Mouse (Mus musculus) natural killer cell, adult 2 months (primary cell): Measurements from ENCODE around the gene Cabin1.

Experiments
- DNase-seq, 2 experiments: peaks; one replicate each; pipeline ENCODE4 v3.0.0; 2022; ENCODE audit warnings: low spot score in 2 of 2

Gene Cabin1

DNA sequence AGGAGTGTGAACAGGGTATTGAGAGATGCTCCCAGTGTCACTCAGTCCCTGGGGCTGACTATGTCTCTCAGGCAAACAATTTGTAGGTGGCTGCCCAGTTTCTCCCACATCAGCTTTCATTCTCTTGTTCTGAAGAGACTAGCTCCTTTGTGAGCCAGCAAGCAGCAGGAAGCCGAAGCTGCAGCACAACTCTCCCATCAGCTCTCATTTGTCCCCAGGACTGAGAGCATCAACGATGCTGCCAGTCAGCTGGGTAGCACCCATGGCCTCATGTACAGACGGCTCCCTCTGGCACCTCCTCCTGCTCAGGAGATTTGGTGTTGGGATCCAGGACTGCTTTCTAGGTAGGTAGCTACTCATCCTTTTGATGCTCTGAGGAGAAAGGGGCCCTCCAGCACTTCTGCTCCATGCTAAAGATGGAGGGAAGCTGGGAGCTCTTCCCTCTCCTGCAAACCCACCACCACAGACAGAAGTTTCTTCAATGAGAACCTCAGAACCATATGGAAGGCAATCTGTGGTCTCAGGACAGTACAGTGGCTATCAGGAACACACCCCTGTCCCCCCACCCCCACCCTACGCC is 97.6 kb downstream of the Cabin1 start:
- DNase-seq, result no peak

DNA sequence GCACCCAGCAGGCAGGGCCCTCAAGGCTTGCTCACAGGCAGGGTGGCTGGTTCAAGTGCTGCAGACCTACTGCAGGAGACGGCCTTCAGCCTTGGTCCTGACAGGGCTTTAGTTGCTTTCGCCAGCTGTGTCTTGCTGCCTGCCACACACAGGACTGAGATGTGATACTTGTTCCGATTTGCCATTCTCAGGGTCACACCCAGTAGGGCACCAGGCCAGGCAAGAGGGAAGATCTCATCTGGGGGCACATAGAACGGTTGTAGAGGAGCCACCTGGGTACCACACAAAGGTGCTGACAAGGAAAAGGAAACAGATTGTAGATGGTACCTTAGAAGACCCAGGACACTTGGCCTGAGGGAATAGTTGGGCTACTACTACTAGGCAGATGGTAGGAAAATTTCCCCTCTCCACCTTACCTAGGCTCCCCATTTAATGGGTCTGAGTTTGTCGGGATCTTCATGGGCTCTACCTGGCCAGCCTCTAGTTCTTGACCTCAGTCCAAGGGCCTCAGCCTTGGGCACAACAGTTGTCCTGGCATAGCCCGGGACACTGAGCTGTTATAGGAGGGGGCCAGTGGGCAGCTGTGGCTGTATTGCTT is 99.4 kb downstream of the Cabin1 start:
- no peak for DNase-seq

DNA sequence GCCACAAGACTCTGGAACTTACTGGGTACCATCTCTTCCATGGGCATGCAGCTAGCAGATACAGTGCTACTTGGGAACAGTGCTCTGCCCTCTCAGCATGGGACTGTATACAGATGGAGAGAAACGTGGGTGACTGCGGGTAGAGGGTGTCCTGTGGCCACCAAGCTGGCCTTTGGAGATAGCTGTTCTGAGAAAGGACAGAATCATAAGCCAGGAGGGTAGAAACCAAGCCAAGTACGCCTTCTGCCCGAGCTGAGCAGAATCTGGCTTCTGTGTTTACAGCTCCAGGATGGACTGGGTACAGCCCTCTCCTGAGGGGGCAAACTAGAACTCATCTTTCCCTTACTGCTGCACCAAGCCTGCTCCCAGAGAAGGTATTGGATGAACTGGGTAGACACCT is 101.6 kb downstream of the Cabin1 start:
- DNase-seq, result no peak

DNA sequence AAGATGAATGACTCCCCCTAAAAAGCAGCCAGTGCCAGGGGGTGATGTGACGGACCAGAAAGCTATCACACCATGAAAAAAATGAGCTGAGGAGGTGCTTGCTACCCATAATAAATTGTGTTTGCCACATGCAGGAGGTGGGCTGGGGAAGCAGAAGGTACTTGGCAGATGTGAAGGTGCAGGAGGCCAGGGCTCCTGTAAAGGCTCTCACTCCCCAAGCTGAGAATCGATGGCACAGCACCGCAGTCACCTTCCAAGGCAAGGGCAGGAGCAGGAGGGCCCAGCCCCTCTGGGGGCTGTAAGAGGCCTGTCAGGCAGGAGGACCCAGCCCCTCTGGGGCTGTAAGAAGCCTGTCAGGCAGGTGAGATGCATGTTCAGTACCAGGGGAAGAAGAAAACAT is 102.3 kb downstream of the Cabin1 start:
- no peak for DNase-seq

DNA sequence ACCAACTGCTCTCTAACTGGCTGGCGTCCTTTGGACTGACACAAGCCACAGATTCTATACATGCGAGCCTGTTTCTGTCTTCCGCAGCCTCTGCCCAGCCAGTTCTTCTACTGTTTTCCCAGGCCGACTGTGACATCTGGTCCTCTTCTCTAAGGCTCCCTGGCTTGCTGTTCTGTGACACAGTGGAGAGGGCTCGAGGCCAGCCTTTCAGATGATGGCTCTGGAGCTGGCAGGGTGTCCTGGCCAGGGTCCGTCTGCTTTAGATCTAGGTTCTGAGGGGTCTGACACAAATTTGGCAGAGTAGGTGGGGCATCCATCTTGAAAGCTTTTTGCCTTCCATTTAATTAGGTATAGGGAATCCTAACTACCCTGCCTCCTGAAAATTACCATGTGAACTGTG is 102.8 kb downstream of the Cabin1 start:
- DNase-seq, result no peak

DNA sequence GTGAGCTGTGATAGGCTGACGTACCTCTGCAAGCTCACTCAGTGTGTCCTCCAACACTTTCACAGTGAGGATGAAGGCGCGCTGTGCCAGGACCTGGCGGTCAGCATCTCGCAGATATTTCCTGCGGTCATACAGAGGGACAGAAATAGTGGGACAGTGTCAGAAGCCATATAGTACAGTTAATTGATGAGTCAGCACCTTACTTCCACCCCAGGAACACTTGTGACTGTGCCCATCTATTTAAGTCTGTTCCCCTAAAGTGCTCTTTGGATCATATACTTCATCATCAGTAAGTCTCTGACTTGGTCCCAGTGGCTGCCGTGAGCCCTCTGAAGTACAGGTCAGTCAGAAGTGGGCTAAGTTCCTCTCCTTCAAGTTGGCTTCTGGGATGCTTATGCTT is 106.4 kb downstream of the Cabin1 start:
- DNase-seq, result no peak

DNA sequence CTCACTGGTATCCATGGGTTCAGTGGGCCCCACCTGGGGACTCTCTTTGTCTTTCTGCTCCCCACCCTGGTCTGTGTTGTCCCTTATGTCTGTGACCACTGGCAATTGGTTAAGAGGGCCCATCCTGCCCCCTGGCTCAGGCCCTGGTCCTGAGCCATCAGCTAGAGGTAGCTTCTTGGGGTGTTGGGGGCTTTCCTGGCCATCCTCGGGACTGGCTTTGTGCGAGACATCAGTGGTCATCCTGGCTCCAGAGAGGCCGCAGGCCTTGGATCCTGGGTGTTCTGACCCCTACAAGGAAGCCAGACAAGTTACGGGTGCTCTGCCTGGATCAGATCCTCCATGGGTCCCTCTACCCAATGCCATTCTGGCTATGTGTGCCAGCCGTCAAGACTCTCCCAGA is 107.0 kb downstream of the Cabin1 start:
- no peak for DNase-seq

DNA sequence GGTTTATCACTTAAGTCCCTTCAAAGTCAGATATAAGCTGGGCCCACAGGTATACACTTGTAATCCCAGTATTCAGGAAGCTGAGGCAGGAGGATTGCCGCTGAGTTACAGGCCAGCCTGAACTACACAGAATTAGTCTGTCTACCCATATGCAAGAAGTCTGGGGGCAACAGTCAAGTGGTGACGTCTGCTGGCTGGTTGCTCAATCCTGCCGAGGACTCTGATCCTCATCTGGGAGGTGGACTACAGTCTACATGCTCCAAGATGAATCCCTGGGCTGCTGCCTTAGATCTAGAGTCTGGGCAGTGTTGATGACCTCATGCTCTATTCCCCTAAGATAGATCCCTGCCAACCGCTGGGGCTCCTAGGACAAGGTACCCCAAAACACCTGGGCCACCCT is 110.1 kb downstream of the Cabin1 start:
- no peak for DNase-seq

DNA sequence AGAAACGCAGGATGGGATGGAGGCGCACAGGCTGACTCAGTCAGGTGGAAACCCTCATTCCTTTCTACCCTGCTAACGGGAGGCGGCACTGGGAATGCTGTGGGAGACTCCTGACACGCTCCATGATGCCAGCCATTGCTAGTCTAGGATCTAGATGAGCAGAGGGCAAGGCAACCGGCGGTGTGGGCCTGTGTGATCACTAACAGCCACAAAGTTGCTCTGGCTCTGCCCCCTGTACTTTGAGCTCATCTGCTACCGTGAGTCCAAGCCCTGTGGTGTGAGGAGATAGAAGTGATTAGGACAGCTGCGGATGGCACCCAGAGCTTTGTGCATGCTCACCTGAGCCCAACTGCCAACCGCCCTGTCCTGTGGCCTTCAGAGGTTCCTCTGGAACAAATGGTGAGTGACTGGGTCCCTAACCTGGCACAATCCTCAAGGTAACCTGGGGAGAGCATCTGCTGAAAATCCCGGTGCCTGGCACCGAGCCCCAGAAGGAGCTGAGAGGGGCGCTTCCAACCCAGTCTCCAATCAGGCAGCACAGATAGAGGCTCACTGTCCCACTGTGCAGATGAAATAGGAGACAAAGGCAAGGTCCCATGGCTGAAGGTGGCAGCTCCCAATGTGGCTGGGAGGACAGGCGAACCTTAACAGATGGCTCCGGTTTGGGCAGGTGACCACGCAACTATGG is 112.6 kb downstream of the Cabin1 start:
- no peak for DNase-seq

DNA sequence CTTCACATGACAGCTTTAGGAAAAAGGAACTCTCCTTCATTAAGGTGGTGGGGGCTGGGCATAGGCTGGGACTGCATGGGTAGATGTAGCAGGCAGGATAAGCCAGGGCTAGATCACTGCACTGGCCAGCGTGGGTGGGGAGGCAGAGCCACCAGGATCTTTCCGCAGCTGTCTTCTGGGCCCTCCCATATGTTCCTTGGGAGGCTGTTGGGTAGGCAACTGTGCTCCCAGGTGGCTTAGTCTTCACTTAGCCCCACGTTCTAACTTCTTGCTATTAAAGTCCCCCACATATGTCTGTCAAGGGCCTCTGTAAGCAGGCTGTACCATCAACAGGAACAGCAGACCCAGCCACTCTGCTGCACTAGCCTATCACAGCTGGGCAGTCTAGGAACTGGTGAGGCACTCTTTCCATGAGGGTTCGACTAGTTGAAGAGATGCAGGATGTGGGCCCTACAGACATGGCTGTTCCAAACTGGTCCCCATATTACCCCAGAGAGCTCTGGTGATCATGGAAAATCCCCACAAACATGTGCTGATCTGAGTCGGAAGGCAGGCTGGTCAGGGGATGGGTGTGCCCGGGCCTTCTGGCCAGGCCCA is 113.7 kb downstream of the Cabin1 start:
- no peak for DNase-seq

DNA sequence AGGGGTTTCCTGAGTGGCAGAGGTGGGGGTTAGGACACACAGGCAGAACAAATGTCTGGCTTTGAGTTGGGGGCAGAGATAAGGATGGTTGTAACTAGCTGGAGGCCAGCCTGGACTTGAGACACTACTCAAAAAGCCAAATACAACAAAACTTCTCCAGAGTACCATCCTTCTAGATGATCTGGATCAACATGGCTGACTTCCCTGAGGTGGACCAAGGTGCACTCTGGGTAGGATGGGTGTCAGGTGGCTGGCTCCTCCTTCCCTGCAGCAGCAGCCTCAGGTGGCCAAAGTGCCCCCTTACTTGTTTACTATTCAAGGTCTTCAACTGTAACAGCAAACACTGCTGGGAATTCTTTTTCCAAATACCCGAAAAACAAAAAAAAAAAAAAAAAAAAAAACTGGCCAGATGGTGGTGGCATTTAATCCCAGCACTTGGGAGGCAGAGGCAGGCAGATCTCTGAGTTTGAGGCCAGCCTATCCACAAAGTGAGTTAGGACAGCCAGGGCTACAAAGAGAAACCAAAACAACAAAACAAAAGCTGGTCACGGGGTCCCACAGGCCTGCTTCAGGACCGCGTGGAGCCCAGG is 114.6 kb downstream of the Cabin1 start:
- DNase-seq, result no peak

DNA sequence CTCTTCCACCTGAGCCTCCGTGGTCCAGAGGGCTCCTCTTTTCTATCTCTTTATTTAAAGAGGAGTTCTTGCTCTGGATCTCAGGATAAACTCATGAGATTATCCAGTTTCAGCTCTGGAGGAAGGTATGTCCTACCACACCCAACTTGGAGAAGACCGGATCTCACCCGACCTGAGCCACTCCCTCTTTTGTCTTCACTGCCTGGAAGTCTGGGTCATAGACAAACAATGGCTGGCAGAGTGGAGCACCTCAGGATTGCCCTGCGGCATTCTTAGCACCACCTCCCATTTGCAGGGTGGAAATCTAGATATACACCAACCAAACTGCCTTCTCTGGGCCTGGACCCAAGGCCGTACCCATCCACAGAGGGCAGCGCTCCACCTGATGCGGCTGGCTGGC is 115.1 kb downstream of the Cabin1 start:
- no peak for DNase-seq

DNA sequence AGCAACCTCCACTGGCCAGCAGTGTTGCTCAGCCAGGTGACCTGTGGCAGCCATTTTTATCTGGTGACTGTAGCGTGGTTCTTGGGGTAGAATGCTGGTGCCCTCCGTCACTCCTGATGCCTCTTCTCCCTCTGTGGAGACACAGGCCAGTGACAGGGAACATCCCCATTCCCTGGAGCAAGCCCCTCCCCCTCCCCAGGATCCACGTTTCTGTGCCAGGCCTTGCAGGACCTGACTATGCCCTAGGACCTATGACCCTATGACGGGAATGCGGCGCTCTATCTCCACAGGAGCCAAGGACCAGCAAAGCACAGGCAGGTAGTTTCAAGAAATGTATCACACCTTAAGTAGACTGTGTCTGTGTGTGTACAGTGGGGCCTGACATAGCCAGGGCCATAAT is 116.0 kb downstream of the Cabin1 start:
- DNase-seq, result no peak

DNA sequence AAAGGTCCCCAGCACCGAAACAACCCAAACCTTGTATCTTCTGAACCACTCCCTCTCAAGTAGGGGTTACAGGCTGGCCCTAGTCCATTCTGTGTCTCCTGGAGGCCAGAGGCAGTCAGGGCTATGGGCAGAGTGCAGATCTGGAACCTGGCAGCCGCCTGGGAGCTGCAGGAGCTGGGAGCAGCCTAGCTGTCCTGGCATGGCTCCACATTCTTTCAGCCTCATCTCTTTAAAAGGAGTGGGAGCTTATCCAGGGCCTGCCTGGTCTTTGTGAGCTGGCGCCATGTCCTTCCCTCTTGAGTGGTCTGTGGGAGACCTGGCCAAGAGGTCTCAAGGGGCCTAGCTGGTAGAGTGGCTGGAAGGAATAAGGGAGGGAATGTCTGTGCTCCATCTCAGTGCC is 116.8 kb downstream of the Cabin1 start:
- DNase-seq, result no peak

DNA sequence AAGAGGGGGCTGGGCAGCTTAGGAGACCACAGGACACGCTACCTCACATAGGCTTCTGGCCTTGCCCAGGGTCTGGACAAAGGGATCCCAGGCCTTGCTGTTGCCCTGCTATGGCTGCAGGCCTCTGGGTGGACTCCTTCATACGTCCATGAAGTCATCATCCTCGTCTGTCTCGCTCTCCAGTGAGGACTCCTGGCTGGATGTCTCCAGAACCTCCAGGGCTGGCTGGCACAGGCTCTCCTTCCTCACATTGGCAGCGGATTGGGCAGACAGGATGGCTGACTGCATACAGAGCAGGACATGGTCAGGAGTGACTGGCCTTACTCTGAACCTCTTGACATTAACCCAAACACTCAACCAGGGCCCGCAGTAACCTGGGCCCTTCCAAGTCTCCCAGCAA is 117.7 kb downstream of the Cabin1 start:
- no peak for DNase-seq

DNA sequence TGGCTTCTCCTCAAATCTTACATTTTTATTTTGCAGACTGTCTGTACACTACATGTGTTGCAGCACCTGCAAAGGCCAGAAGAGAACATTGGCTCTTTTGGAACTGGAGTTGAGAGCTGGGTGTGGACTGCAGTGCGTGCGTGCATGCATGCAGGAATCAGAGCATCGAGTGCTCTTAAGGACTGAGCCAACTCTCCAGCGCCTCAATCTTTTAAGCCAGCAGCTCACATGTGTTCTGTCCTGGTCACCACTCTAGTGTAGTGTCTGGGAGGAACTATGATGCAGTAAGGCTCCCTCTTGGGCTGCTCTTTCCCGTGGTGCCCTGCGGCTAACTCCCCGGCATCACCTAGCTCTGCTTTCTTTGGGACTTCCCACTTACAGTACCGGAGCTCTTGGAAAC is 118.5 kb downstream of the Cabin1 start:
- DNase-seq, result no peak

DNA sequence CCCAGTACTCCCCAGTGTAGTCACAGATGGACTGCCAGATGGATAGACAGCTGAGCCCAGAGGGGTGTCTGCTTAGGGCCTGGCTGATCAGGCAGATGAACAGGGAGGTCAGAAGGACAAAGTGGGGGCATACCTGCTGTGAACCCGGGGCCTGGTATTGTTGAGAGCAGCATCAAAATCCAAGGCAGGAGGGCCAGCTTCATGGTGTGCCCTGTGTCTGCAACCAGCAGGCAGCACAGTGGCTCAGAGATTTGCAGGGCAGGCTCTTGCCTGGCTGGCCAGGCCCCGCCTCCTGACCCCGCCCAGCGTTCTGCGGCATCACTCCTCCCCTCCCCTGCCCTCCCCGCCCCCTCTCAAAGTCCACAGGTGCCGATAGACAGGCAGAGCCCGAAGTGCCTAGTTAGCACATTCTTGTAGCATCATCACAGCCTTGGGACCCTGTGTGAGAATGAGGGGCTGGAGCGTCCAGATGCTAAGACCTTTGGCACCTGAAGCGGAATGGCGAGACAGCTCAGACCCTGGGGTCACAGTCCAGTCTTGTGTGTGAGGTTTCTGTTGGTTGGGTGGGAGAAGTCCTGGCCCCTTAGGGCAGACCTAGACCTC is 120.3 kb downstream of the Cabin1 start, which contains the start of gene Susd2:
Susd2 (minus strand) TSS at position 268 of the 603 bp plus-strand sequence.
- no peak for DNase-seq

DNA sequence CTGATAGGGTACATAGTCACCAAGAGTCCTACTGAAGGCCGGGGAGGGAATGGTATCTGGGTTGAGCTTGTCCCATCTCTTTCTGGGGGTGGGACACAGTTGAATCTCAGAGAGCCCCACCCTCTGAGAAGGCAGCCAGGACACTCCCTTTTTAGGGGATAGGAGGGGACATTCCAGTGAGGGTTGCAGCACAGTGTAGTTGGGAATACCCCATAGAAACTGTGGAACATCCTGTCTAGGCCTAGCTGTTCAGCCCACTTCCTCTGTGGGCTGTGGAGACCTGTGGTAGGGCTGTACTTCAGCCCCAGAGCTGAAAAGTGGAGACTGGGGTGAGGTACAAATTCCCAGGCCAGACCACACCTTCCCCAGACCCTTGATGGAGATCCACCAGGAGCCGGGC is 121.2 kb downstream of the Cabin1 start:
- DNase-seq, result no peak

DNA sequence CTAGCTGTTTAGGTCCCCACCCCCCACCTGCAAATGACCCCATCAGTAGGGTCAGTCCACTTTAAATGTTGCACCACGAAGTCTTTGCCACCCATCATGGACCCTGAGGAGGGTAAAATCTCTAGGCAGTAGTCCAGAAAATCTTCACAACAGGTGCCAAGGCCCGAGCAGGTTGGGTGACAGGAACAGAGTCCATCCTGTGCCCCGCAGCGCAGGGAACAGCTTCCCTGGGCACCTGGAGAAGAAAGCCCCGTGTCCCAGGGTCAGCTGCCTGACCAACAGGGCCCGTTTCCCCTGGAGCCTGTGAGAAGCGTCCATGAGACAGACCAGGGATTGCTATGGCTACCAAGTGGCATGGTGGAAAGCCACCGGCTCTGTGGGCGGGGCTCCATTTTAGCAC is 121.7 kb downstream of the Cabin1 start:
- DNase-seq, result no peak

DNA sequence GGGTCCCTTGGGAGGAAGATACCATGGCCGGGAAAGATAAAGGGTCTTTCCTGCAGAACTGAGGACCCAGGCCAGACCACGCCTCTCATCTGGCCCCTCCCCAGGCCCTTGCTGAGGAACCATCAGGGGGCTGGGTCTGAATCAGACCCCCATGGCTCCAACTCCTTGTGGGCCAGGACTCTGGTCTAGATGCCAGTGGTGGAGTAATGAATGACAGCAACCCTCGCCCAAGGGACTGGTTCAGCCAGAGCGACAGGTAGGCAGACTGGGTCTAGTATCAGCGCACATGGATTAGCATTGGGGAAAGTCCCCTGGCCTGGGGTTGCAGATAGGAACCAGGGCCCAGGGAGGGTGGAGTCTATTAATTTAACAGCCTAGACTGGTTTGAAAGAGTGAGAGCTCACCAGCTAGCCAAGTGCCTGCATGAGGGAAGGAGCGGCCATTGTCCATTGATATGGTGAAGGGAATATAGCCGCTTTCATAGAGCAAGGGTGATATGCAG is 122.4 kb downstream of the Cabin1 start:
- DNase-seq, result no peak

DNA sequence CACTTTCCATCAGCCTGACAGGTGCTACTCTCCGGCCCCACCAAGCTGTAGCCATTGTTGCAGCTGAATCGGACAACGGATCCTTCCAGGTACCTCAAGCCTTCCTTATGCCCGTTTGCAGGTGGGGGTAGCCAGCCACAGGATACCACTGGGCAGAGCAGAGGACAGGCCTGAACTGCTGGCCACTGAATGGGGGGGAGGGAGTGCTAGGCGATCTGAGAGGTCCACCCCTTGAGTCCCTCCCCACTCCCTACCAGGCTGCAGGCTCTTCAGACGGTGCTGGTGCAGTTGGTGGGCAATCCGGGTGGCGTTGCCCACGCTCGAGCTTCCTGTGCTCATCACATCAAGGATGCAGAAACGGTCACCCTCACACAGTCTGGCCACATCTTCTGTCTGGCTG is 126.4 kb downstream of the Cabin1 start:
- DNase-seq, result no peak
